9 mouse cellular contexts compared by ENCODE assay signal in the genomic region with DNA sequence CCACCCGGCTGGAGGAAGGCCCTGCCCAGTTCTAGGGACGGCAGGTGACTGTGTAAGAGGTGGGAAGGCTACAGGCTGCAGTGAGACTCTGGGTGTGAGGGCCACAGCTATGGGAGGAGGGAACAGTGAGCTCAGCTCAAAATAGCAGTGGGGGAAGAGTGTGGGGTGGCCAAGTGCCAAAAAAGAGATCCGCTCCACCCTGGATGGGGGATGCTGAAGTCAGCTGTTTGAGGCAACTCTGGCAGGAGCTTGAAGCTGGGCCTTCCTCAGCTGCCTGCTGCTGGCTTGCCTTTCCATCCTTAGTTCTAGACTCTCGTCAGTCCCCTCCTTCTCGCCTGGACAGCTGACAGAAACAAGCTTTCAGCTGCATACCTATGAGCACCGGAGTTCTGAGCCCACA. TPM values are rescaled to one million over a fixed set of nuclear protein-coding genes. Genes with fewer than 3 reads are reported as not detected.
DNase-seq lines count a peak whose midpoint lies in the region; ATAC-seq lines count a peak whose summit lies in the region.
"Had no signal": no experiment of that assay in that cellular context is flagged by ENCODE, and none has a peak within 500 bp of the region (broad histone marks: within the 10 kb centered on the region; RNA-seq: fewer than 3 reads in every experiment).

No protein-coding gene starts in this region.

- peaks cover 2% of the 10 kb centered on the region; the same call in 1 of the 2 replicates for H3K36me3 ChIP-seq in liver, embryonic 11.5 days (ENCODE audit: control insufficient read depth, insufficient read depth, low read length)
- no peaks in the 10 kb centered on the region for H3K36me3 ChIP-seq in forebrain, embryonic 15.5 days
- H3K36me3 ChIP-seq in heart, embryonic 15.5 days = no peaks in the 10 kb centered on the region
- peaks cover 4% of the 10 kb centered on the region; the same call in 1 of the 2 replicates for H3K36me3 ChIP-seq in liver, embryonic 13.5 days
- H3K36me3 ChIP-seq: G1E had no signal

- H3K4me3 ChIP-seq in liver, embryonic 11.5 days (ENCODE audit: low read depth, low read length) = no peak overlapping the region
- H3K4me3 ChIP-seq in forebrain, embryonic 15.5 days = no peak overlapping the region
- no peak overlapping the region for H3K4me3 ChIP-seq in heart, embryonic 15.5 days
- no peak overlapping the region for H3K4me3 ChIP-seq in liver, embryonic 13.5 days (replicated peaks)

- no peaks in the 10 kb centered on the region; the same call in 1 of the 2 replicates for H3K27me3 ChIP-seq in liver, embryonic 11.5 days (replicated peaks; ENCODE audit: control insufficient read depth, insufficient read depth, low read length)
- H3K27me3 ChIP-seq in forebrain, embryonic 15.5 days = no peaks in the 10 kb centered on the region
- H3K27me3 ChIP-seq in heart, embryonic 15.5 days = no peaks in the 10 kb centered on the region
- no peaks in the 10 kb centered on the region for H3K27me3 ChIP-seq in liver, embryonic 13.5 days

- no peak overlapping the region for H3K4me2 ChIP-seq in liver, embryonic 11.5 days
- no peak overlapping the region for H3K4me2 ChIP-seq in forebrain, embryonic 15.5 days (replicated peaks)
- H3K4me2 ChIP-seq in heart, embryonic 15.5 days = 0 out of 2 replicates have a peak overlapping the region, but pooled peaks have one; percentile 7
- H3K4me2 ChIP-seq in liver, embryonic 13.5 days = no peak overlapping the region

- H3K9ac ChIP-seq in liver, embryonic 11.5 days (ENCODE audit: low read depth, low read length) = no peak overlapping the region
- no peak overlapping the region for H3K9ac ChIP-seq in forebrain, embryonic 15.5 days (replicated peaks)
- 0 out of 2 replicates have a peak overlapping the region, but pooled peaks have one; percentile 22 for H3K9ac ChIP-seq in heart, embryonic 15.5 days
- no peak overlapping the region for H3K9ac ChIP-seq in liver, embryonic 13.5 days

- H3K4me1 ChIP-seq in liver, embryonic 11.5 days (replicated peaks; ENCODE audit: control insufficient read depth, insufficient read depth, low read length) = peaks cover 17% of the 10 kb centered on the region
- H3K4me1 ChIP-seq in forebrain, embryonic 15.5 days = peaks cover 26% of the 10 kb centered on the region
- peaks cover 74% of the 10 kb centered on the region for H3K4me1 ChIP-seq in heart, embryonic 15.5 days (replicated peaks)
- peaks cover 28% of the 10 kb centered on the region for H3K4me1 ChIP-seq in liver, embryonic 13.5 days (replicated peaks)

- ATAC-seq in liver, embryonic 11.5 days (replicated peaks; ENCODE audit: low FRiP score) = no peak
- peak; percentile 51; the same call in 1 of the 2 replicates for ATAC-seq in forebrain, embryonic 15.5 days (replicated peaks)
- ATAC-seq in heart, embryonic 15.5 days (replicated peaks; ENCODE audit: insufficient number of reproducible peaks, insufficient read depth, low FRiP score, low read depth) = peak; percentile 85
- ATAC-seq in liver, embryonic 13.5 days (ENCODE audit: low read depth) = peak; percentile 42; the same call in 1 of the 2 replicates

- no peak overlapping the region for H3K27ac ChIP-seq in liver, embryonic 11.5 days (ENCODE audit: low read depth, low read length)
- H3K27ac ChIP-seq in forebrain, embryonic 15.5 days (replicated peaks) = peak overlapping the region; percentile 42; the same call in 1 of the 2 replicates
- H3K27ac ChIP-seq in heart, embryonic 15.5 days = peak overlapping the region; percentile 94
- H3K27ac ChIP-seq in liver, embryonic 13.5 days = peak overlapping the region; percentile 43; the same call in 1 of the 2 replicates

- DNase-seq in liver = peak; percentile 55
- DNase-seq in liver, embryonic 11.5 days (ENCODE audit: low spot score) = no peak
- peak; percentile 64 to 77 for DNase-seq in kidney, postnatal 25 days
- no peak for DNase-seq in liver, embryonic 13.5 days
- peak; percentile 77 for DNase-seq in right cerebral cortex, postnatal 25 days
- DNase-seq in natural killer cell, adult 2 months (ENCODE audit: low spot score in 2 of 2) = no peak

- WGBS in liver, embryonic 11.5 days = 58% methylated on average over 6 of the region's 6 CpGs
- WGBS in forebrain, embryonic 15.5 days = 52% methylated on average over 6 of the region's 6 CpGs
- 13% methylated on average over 6 of the region's 6 CpGs for WGBS in heart, embryonic 15.5 days
- WGBS in liver, embryonic 13.5 days (ENCODE audit: insufficient replicate concordance) = 60% methylated on average over 6 of the region's 6 CpGs

- H3K9me3 ChIP-seq in liver, embryonic 11.5 days (ENCODE audit: control insufficient read depth, low read length) = no peaks in the 10 kb centered on the region
- H3K9me3 ChIP-seq in forebrain, embryonic 15.5 days = no peaks in the 10 kb centered on the region
- no peaks in the 10 kb centered on the region for H3K9me3 ChIP-seq in heart, embryonic 15.5 days (replicated peaks)
- no peaks in the 10 kb centered on the region for H3K9me3 ChIP-seq in liver, embryonic 13.5 days (replicated peaks)
- H3K9me3 ChIP-seq: G1E had no signal

RNA-seq across cellular contexts. Expression of gene Zcchc24, which starts 32.2 kb away (rescaled TPM):
- polyA plus RNA-seq in liver, embryonic 11.5 days (2014; fragmentation: Nextera tagmentation; extraction: Ambion mirVana) = 11.3 and 13.4 TPM in 2 replicates
- polyA plus RNA-seq in forebrain, embryonic 15.5 days (2015; fragmentation: Nextera tagmentation; extraction: Ambion mirVana) = 10.7 and 12.3 TPM in 2 replicates
- 22.4 and 26.8 TPM in 2 replicates for polyA plus RNA-seq in heart, embryonic 15.5 days (2015; fragmentation: Nextera tagmentation; extraction: Ambion mirVana)
- 4.3 and 5.1 TPM in 2 replicates for polyA plus RNA-seq in liver, embryonic 13.5 days (2015; fragmentation: Nextera tagmentation; extraction: Ambion mirVana)
- polyA plus RNA-seq: G1E had no signal

RNA-seq across cellular contexts. Expression of gene Ppif, which starts 42.6 kb away (rescaled TPM):
- 96.3 and 97.0 TPM in 2 replicates for polyA plus RNA-seq in liver, embryonic 11.5 days (2014; fragmentation: Nextera tagmentation; extraction: Ambion mirVana)
- polyA plus RNA-seq in forebrain, embryonic 15.5 days (2015; fragmentation: Nextera tagmentation; extraction: Ambion mirVana) = 21.5 and 24.3 TPM in 2 replicates
- polyA plus RNA-seq in heart, embryonic 15.5 days (2015; fragmentation: Nextera tagmentation; extraction: Ambion mirVana) = 102 and 108 TPM in 2 replicates
- polyA plus RNA-seq in liver, embryonic 13.5 days (2015; fragmentation: Nextera tagmentation; extraction: Ambion mirVana) = 37.8 and 52.3 TPM in 2 replicates

Comparison
In these comparisons a context has a peak if more than half of its experiments do, and no peak if none do; other contexts are left out.
1. DNase-seq: peak in liver (single experiment), kidney, postnatal 25 days (2 of 2) and right cerebral cortex, postnatal 25 days (single experiment); none in liver, embryonic 11.5 days (single experiment), liver, embryonic 13.5 days (single experiment) and natural killer cell, adult 2 months (0 of 2).